Mouse (Mus musculus) limb, embryonic 15.5 days (tissue): ENCODE data around the gene Atp5l. TPM values are rescaled to one million over a fixed set of nuclear protein-coding genes. Genes with fewer than 3 reads are reported as not detected.
"Not testable (repeated sequence)": the region's sequence is repeated elsewhere in the genome, so short reads cannot be mapped to it uniquely, and the experiment has no call there.

Experiments used
- ATAC-seq: fragments of 200-750 bp; cut with Nextera tagmentation; 2 replicates; pipeline ENCODE4 v1.8.0; 2017; ENCODE audit warnings: low read depth, moderate TSS enrichment; ENCODE audit not compliant: insufficient number of reproducible peaks, low FRiP score, low TSS enrichment
- H3K27ac ChIP-seq: fragments of 300-500 bp; sonication (generic); 2 replicates; pipeline ENCODE4 v1.5.1; 2015; ENCODE audit warnings: moderate library complexity, mild to moderate bottlenecking, inconsistent platforms
- H3K27me3 ChIP-seq: fragments of 300-500 bp; sonication (generic); 2 replicates; pipeline ENCODE4 v1.6.1; 2015; ENCODE audit warnings: inconsistent platforms
- H3K36me3 ChIP-seq: fragments of 300-500 bp; sonication (generic); 2 replicates; pipeline ENCODE4 v1.6.1; 2015; ENCODE audit warnings: inconsistent platforms
- H3K4me1 ChIP-seq: fragments of 300-500 bp; sonication (generic); 2 replicates; pipeline ENCODE4 v1.6.1; 2015; ENCODE audit warnings: inconsistent platforms
- H3K4me2 ChIP-seq: fragments of 300-500 bp; sonication (generic); 2 replicates; pipeline ENCODE4 v1.6.1; 2015; ENCODE audit warnings: mild to moderate bottlenecking, inconsistent platforms
- H3K4me3 ChIP-seq: fragments of 300-500 bp; sonication (generic); 2 replicates; pipeline ENCODE4 v1.5.1; 2015; ENCODE audit warnings: mild to moderate bottlenecking, inconsistent platforms
- H3K9ac ChIP-seq: fragments of 300-500 bp; sonication (generic); 2 replicates; pipeline ENCODE4 v1.6.1; 2015; ENCODE audit warnings: inconsistent platforms
- H3K9me3 ChIP-seq: fragments of 300-500 bp; sonication (generic); 2 replicates; pipeline ENCODE4 v1.6.1; 2016; ENCODE audit warnings: inconsistent platforms
- WGBS: fragments of 180-500 bp; shearing (Covaris S2); methylation state at CpG from one replicate; pipeline ENCODE4 v1.1.7; 2015; 5-methylcytosine and 5-hydroxymethylcytosine counted together
- polyA plus RNA-seq: library from polyadenylated mRNA; unstranded; fragments of >200 nt; fragmentation: Nextera tagmentation; extraction: Ambion mirVana; gene quantifications from 2 replicates; pipeline ENCODE4 v1.2.1, GENCODE M21; 2015

The Atp5l gene
- polyA plus RNA-seq: 568 and 652 TPM in 2 replicates

DNA sequence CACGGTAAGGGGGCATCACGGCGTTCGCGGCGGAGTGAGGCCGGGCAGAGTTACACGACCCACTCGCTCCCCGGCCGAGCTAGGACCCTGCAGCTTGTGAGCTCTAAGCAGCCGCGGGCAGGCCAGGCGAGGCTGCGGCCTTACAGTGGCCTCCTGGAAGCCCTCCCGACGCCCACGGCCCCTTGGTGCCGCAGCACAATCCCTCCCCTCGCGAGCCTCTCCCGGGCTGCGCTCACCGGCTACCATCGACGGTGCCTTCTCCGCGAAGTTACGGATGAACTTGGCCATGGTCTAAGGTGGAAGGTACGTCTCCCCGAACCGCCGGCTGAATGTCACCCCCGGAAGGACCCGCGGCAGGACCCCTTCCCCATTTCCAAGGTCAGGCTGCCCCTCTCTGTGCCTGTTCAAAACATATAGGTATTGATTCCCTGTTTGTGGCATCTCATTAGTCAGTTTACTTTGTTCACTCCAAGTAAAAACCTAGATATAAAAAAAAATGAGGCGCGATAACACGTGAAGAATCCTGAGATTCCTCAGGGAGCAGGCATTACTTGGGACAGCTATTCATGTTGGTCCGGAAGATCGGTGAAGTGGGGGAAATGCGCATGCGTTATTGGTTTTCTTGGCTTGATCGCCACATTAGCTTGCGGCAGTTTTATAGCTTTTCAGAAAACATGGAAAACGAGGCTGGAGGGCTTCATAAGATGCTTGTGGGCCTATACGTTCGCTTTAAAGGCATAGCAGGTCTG, at the start of gene Atp5l:
TSS of gene Atp5l (minus strand) at position 369 of the 749 bp plus-strand sequence.
- WGBS: under 1% methylated on average over 48 of the region's 48 CpGs
- Histone ChIP-seq H3K9ac (peak within 1 kb of the TSS; percentile 88), H3K9me3 (no peaks in the 10 kb centered on the region), H3K4me1 (peaks cover 10% of the 10 kb centered on the region), H3K27me3 (no peaks in the 10 kb centered on the region), H3K4me3 (peak within 1 kb of the TSS; percentile 93), H3K36me3 (no peaks in the 10 kb centered on the region; the same call in 1 of the 2 replicates), H3K27ac (peak within 1 kb of the TSS; percentile 90), H3K4me2 (peak within 1 kb of the TSS; percentile 56)
- peak; percentile 80; the same call in 1 of the 2 replicates for ATAC-seq

DNA sequence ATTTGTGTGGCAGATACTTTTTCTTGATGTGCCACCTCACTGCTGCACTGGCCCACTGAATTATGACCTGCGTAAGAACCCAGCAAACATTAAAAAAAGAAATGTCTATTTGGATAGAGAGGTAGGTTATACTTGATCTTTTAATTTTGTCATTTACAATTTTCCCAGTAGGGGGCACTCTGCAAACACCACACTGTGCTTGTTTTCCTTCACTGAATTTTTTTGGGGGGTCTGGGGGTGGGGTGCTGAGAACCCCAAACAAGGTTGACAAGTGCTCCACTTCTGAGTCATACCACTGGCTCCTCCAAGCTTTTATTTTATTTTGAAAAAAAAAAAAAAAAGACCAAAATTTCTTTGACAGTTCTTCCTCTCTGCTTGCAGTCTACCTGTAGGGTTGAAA, 48.9 kb upstream of the Atp5l start:
- Histone ChIP-seq H3K27ac (no peak overlapping the region), H3K27me3 (peaks cover 20% of the 10 kb centered on the region), H3K4me1 (peaks cover 12% of the 10 kb centered on the region), H3K4me3 (no peak overlapping the region), H3K9me3 (no peaks in the 10 kb centered on the region), H3K9ac (no peak overlapping the region), H3K4me2 (no peak overlapping the region), H3K36me3 (no peaks in the 10 kb centered on the region)
- WGBS: 72% methylated on average over 1 of the region's 1 CpGs
- ATAC-seq: no peak

DNA sequence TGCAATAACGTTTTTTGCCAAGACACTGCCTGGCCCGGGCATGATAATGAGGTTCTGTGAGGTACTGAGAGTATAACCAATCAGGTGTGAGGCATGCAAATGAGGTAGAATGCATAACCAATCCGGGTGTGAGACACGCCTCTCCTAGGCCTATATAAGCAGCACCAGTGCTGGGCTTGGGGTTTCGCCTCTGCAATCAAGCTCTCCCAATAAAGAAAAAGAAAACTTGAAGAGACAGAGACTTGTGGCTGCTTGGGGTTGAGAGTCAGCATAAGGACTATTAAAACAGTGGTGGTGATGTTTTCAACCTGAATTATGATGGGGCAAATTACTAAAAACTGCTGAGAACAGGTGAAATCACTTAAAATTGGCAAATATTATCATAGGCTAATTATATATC, 47.2 kb upstream of the Atp5l start:
- not testable (repeated sequence) for H3K9me3 ChIP-seq, ATAC-seq, H3K4me3 ChIP-seq, H3K4me2 ChIP-seq, H3K9ac ChIP-seq, H3K27ac ChIP-seq, H3K36me3 ChIP-seq, H3K27me3 ChIP-seq
- H3K4me1 ChIP-seq: peaks cover 16% of the 10 kb centered on the region
- 76% methylated on average over 5 of the region's 5 CpGs for WGBS

DNA sequence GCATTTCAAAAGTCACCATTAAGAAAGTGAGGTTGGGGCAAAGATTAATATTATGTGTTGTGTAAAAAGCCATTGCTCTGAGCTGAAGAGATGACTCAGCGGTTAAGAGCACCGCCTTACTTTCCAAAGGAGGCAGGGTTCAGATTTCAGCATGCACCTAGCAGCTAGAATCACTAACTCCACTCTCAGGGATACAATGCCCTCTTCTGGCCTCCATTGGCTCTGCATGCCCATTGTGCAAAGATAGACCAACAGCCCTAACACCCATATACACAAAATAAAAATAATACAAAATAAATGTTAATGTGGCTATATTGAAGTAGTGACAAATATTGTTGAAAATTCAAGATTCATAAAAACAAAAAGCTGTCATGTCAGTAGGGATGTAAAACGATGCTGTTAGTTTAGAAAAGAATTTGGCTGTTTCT, 46.3 kb upstream of the Atp5l start:
- Histone ChIP-seq H3K4me1 (peaks cover 16% of the 10 kb centered on the region), H3K27ac (no peak overlapping the region), H3K4me3 (no peak overlapping the region), H3K9me3 (no peaks in the 10 kb centered on the region), H3K4me2 (no peak overlapping the region), H3K9ac (no peak overlapping the region), H3K36me3 (peaks cover 8% of the 10 kb centered on the region), H3K27me3 (peaks cover 5% of the 10 kb centered on the region; the same call in 1 of the 2 replicates)
- 25% methylated on average over 3 of the region's 3 CpGs for WGBS
- ATAC-seq: no peak

DNA sequence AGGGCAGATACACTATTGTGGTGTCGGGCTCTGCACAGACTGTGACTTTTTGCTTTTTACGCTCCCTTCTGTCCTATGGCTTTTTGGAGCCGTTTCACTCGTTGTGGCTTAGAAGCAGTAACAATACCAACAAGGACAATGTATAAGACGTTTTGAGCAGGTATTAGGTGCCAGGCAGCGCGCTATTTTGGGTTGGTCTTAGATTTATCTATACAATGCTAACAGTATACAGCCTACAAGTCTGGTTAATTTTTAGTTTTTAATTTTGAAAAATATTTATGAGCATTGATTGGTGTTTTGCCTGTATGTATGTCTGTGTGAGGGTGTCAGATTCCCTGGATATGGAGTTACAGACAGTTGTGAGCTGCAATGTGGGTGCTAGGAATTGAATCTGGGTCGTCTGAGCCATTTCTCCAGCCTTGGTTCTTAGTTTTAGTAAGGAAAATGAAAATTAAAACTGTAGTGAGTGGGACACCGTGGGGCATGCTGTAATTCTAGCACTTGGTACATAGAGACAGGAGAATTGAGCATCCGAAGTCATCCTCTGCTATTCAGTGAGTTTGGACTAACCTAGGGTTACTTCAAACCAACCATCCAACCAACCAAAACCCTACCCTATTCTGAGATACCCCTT, 45.4 kb upstream of the Atp5l start:
- Histone ChIP-seq H3K9me3 (no peaks in the 10 kb centered on the region), H3K36me3 (peaks cover 17% of the 10 kb centered on the region), H3K4me1 (peaks cover 16% of the 10 kb centered on the region), H3K4me3 (peak overlapping the region; percentile 85), H3K27ac (peak overlapping the region; percentile 79), H3K27me3 (peaks cover 5% of the 10 kb centered on the region; the same call in 1 of the 2 replicates), H3K9ac (no peak overlapping the region), H3K4me2 (peak overlapping the region; percentile 71)
- 15% methylated on average over 10 of the region's 10 CpGs for WGBS
- no peak for ATAC-seq

DNA sequence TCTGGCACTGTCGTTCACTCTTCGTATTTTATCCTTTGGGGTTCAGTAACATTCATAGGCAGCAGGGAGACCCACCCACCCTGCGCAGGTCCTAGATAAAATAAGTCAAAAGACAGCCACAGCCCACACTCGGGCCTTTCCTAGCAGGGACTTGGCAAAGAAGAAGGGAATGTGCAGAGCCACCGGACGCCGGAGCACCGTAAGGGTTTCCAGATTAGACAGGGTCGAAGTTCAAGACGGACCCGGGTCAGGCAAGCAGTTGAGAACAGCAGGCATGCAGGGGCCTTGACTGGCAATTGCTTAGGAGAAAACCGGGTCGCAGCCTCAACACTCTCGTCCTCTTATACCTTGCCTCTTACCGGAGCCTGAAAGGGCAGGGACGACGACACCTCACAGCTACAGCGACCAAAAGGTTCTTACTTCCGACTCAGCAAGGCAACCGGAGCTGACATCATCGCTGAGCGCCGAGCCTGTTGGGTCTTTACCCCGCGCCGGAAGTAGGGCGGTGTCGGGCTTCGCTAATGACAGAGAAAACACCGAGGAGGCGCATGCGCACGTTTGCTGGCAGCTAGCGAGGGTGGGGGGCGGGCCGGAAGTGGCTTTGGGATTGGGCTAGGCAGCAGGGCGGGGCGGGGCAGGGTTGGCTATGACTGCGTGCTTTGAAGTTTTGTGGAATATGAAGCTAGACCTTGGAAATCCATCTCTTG, 44.7 kb upstream of the Atp5l start, which contains the start of gene Ube4a:
TSS of gene Ube4a (minus strand) at position 475 of the 707 bp plus-strand sequence.
- peak within 1 kb of the TSS; percentile 78 for H3K9ac ChIP-seq
- H3K9me3 ChIP-seq: no peaks in the 10 kb centered on the region
- peaks cover 19% of the 10 kb centered on the region for H3K36me3 ChIP-seq
- peak within 1 kb of the TSS; percentile 85 for H3K4me3 ChIP-seq
- H3K27ac ChIP-seq: peak within 1 kb of the TSS; percentile 79
- peak within 1 kb of the TSS; percentile 71 for H3K4me2 ChIP-seq
- WGBS: under 1% methylated on average over 39 of the region's 39 CpGs
- H3K4me1 ChIP-seq: peaks cover 16% of the 10 kb centered on the region
- peak; percentile 94 for ATAC-seq
- H3K27me3 ChIP-seq: peaks cover 2% of the 10 kb centered on the region; the same call in 1 of the 2 replicates

DNA sequence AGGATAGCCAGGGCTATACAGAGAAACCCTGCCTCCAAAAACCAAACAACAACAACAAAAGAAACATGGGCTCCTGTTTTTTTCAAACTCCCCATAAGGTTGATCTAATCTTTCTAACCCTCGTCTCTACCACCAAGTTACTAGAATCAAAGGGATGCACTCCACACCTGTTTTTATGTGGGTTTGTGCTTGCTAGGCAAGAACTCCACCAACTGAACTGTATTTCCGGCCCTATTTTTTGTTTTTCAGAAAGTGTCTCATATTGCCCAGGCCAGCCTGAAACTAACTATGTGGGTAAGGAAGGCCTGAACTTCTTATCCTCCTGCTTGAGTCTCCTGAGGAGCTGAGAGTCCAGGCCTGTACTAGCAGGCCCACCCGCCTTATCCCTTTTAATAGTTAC, 33.9 kb upstream of the Atp5l start:
- ATAC-seq: no peak
- Histone ChIP-seq H3K4me1 (no peaks in the 10 kb centered on the region), H3K27me3 (no peaks in the 10 kb centered on the region), H3K9ac (no peak overlapping the region), H3K27ac (no peak overlapping the region), H3K4me2 (no peak overlapping the region), H3K4me3 (no peak overlapping the region), H3K9me3 (no peaks in the 10 kb centered on the region), H3K36me3 (peaks cover 76% of the 10 kb centered on the region)
- 87% methylated on average over 3 of the region's 3 CpGs for WGBS

DNA sequence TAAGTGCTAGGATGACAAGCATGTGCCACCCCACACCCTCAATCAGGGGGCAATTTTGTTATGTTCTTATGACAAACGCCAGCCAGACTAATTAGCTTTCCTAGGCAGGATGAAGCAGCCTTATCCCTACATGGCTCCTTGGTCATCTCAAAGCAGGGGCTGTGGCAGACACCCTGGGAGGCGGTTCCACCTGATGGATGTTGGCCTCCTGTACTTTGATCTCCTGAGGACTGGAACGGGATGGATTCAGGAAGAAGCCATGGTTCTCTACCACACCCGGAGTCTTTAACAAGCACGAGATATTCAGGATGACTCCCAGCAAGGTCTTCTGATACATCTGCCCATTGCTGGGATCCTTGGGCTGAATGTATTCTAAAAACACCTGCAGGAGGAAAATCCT, 27.3 kb upstream of the Atp5l start:
- WGBS: 92% methylated on average over 5 of the region's 5 CpGs
- H3K4me2 ChIP-seq: no peak overlapping the region
- no peaks in the 10 kb centered on the region for H3K4me1 ChIP-seq
- no peak overlapping the region for H3K4me3 ChIP-seq
- no peak overlapping the region for H3K27ac ChIP-seq
- no peak overlapping the region for H3K9ac ChIP-seq
- H3K36me3 ChIP-seq: peaks cover 91% of the 10 kb centered on the region
- H3K27me3 ChIP-seq: no peaks in the 10 kb centered on the region
- ATAC-seq: no peak
- no peaks in the 10 kb centered on the region for H3K9me3 ChIP-seq

DNA sequence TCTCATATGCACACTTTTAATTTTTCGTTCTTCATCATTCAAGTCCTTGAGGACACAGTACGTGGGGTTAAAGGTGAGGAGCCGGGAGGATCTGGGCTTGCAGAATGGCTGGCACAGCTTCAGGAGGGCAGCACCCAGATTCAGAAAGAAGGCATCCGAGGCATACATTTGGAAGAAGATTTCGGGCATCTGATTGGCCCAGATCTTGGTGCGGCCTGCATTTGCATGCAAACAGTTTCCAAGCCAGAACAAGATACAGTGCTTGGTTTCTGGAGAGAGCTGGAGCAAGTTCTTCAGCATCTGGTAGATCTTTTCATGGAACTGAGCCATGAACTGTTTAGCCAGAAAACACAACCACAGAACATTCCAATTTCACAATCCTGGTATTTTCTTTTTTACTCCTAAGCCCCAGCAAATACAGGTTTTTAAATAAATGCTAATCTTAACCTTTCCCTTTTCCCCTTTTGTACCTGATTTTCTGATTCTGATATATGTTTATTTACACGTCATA, 25.7 kb upstream of the Atp5l start:
- Histone ChIP-seq H3K4me1 (no peaks in the 10 kb centered on the region), H3K4me3 (no peak overlapping the region), H3K27me3 (no peaks in the 10 kb centered on the region), H3K27ac (no peak overlapping the region), H3K9me3 (no peaks in the 10 kb centered on the region), H3K4me2 (no peak overlapping the region), H3K9ac (no peak overlapping the region), H3K36me3 (peaks cover 91% of the 10 kb centered on the region)
- 92% methylated on average over 7 of the region's 7 CpGs for WGBS
- ATAC-seq: no peak

DNA sequence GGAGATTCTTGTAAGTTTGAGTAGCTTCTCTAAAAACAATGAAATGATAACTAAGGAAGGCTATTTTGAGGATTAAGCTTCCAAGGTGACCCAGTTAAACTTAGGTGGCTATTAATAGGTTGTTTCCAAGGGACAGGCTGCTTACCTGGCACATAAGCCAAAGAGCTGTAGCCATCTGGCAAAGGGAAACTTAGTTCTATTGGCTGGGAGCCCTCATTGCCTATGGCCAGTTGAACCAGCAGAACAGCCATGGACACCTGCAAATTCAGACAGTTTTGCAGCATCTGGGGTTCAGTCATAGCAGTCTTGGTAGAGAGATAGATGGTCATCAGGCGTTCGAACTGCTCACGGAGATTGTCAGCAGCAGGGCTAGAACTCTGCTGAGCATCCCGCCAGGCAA, 21.9 kb upstream of the Atp5l start:
- Histone ChIP-seq H3K27me3 (no peaks in the 10 kb centered on the region), H3K4me1 (no peaks in the 10 kb centered on the region), H3K27ac (no peak overlapping the region), H3K9me3 (no peaks in the 10 kb centered on the region), H3K9ac (no peak overlapping the region), H3K4me3 (no peak overlapping the region), H3K4me2 (no peak overlapping the region), H3K36me3 (peaks cover 85% of the 10 kb centered on the region)
- WGBS: 95% methylated on average over 4 of the region's 4 CpGs
- ATAC-seq: no peak

DNA sequence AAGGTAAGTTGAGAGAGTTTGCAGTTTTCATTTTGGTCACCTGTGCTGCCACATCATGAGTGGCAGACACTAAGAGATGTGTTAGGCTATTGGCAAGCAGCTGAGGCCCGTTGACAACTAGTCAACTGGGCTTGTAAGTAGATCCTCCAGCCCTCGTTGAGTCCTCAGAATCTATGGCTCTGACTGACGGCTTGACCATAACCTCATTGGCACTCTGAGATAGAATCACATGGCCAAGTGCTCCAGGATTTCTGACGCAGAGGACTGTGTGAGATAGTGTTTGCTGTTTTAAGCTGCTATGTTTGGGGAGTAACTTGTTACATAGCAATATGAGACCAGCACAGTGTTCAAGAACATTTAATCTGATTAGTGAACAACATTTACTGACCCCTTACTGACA, 21.2 kb upstream of the Atp5l start:
- Histone ChIP-seq H3K9ac (no peak overlapping the region), H3K9me3 (no peaks in the 10 kb centered on the region), H3K27me3 (no peaks in the 10 kb centered on the region), H3K36me3 (peaks cover 85% of the 10 kb centered on the region), H3K27ac (no peak overlapping the region), H3K4me2 (no peak overlapping the region), H3K4me3 (no peak overlapping the region), H3K4me1 (no peaks in the 10 kb centered on the region)
- no peak for ATAC-seq
- 89% methylated on average over 4 of the region's 4 CpGs for WGBS
